Mouse (Mus musculus): ENCODE measurements around the gene Ttc28.

- no peak for TF ChIP-seq CTCF (IDR thresholded peaks at IDR 0.05; ENCODE audit: borderline replicate concordance, control insufficient read depth, extremely low read depth, insufficient read depth, low read length, poor library complexity)
- no peak for TF ChIP-seq POLR2A (IDR thresholded peaks at IDR 0.05; ENCODE audit: control insufficient read depth, extremely low read depth, insufficient read depth, low read length, poor library complexity)
Measured at GRCm38 (mm10) chr5:111111378-111111777, 231.8 kb downstream of the Ttc28 start.
